Mouse (Mus musculus) thymus, adult 2 months (tissue): Measurements from ENCODE around the gene Sipa1l1. TPM values are rescaled to one million over a fixed set of nuclear protein-coding genes. Genes with fewer than 3 reads are reported as not detected.

Experiments used
- DNase-seq: peaks from one replicate; pipeline ENCODE4 v3.0.0; 2021
- H3K27ac ChIP-seq: fragments of 200-500 bp; 2 replicates; pipeline ENCODE4 v1.5.1; 2012; ENCODE audit warnings: low read length, control low read depth; ENCODE audit not compliant: control insufficient read depth, insufficient read depth
- H3K27me3 ChIP-seq: fragments of 200-500 bp; 2 replicates; pipeline ENCODE4 v1.6.1; 2012; ENCODE audit warnings: mild to moderate bottlenecking, low read length, moderate library complexity, mixed read lengths; ENCODE audit not compliant: control insufficient read depth, insufficient read depth
- H3K36me3 ChIP-seq: fragments of 200-500 bp; 2 replicates; pipeline ENCODE4 v1.6.1; 2012; ENCODE audit warnings: mild to moderate bottlenecking, low read length, moderate library complexity; ENCODE audit not compliant: control insufficient read depth, insufficient read depth
- H3K4me1 ChIP-seq: fragments of 200-500 bp; replicated peaks from 2 replicates; pipeline ENCODE4 v1.6.1; 2012; ENCODE audit warnings: low read length; ENCODE audit not compliant: control insufficient read depth, insufficient read depth
- H3K4me3 ChIP-seq: fragments of 200-500 bp; 2 replicates; pipeline ENCODE4 v1.5.1; 2012; ENCODE audit warnings: mild to moderate bottlenecking, low read length, control low read depth, moderate library complexity; ENCODE audit not compliant: control insufficient read depth, insufficient read depth
- CTCF ChIP-seq: fragments of 200-500 bp; IDR thresholded peaks from 2 replicates; pipeline ENCODE4 v1.5.1; 2012; ENCODE audit warnings: mild to moderate bottlenecking, control low read depth, low read length, moderate library complexity, borderline replicate concordance; ENCODE audit not compliant: control insufficient read depth, poor library complexity, insufficient read depth; ENCODE audit errors: extremely low read depth
- POLR2A ChIP-seq: fragments of 200-500 bp; IDR thresholded peaks from 2 replicates; pipeline ENCODE4 v1.6.1; 2012; ENCODE audit warnings: mild to moderate bottlenecking, low read length, control low read depth, moderate library complexity; ENCODE audit not compliant: control insufficient read depth, poor library complexity, insufficient read depth; ENCODE audit errors: extremely low read depth
- WGBS: fragments of 180-500 bp; shearing (Covaris S2); methylation state at CpG from one replicate; pipeline ENCODE4 v1.1.7; 2018; 5-methylcytosine and 5-hydroxymethylcytosine counted together
- polyA plus RNA-seq: library from polyadenylated mRNA; depleted of rRNA; stranded (reverse); fragments of >200 nt; gene quantifications from 2 replicates; pipeline ENCODE4 v1.2.3, GENCODE M21; 2012

The Sipa1l1 gene
- polyA plus RNA-seq, 1 experiment = 43.7 TPM

DNA sequence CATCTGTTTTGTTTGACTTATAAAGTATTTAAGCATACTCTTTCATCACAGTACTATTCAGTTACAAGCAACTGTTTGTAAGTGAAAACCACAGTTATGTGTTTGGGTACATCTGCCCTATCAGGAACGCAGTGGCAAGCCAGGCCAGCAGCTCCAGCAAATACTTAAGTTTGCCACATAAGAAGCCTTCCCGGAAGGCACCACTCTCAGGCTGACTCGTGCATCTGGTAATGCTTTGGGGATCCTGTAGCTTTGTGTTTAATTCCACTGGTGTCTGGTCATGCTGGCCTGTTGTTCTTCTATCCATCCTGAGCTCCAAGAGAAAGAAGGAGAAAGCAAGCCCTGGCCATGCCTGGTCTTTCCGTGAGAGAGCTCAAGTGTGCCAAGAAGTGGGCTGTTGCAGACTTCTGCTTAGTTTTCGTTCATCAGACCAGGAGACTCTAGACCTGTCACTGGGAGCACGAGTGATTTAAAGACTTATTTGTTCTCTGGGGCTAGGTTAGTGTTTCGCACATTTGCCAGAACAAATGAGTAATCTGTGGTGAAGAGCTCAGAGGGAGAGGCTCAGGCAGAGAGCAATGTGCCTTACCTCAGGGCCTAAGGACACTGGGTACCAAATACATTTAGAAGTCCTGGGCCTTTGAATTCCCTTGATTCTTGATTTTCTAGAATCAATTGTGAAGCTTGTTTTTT is 153.8 kb downstream of the Sipa1l1 start:
- TF ChIP-seq CTCF (no peak), POLR2A (no peak)
- no peaks in the 10 kb centered on the region for H3K27me3 ChIP-seq
- 39% methylated on average over 7 of the region's 7 CpGs for WGBS
- H3K36me3 ChIP-seq = no peaks in the 10 kb centered on the region
- no peak overlapping the region for H3K4me3 ChIP-seq
- peaks cover 21% of the 10 kb centered on the region for H3K4me1 ChIP-seq
- no peak overlapping the region for H3K27ac ChIP-seq
- no peak for DNase-seq

GRCm38 (mm10) chr12:82324621-82325020 is 155.5 kb downstream of the Sipa1l1 start:
- TF ChIP-seq CTCF (no peak), POLR2A (no peak)
- H3K27me3 ChIP-seq = no peaks in the 10 kb centered on the region
- DNase-seq = no peak
- H3K4me1 ChIP-seq = peaks cover 21% of the 10 kb centered on the region
- WGBS = 97% methylated on average over 5 of the region's 5 CpGs
- no peak overlapping the region for H3K27ac ChIP-seq
- no peaks in the 10 kb centered on the region for H3K36me3 ChIP-seq
- no peak overlapping the region for H3K4me3 ChIP-seq

- WGBS = 92% methylated on average over 3 of the region's 3 CpGs
- DNase-seq = no peak
Measured at GRCm38 (mm10) chr12:82325502-82325901, 156.4 kb downstream of the Sipa1l1 start.

GRCm38 (mm10) chr12:82326438-82326837 is 157.3 kb downstream of the Sipa1l1 start:
- peaks cover 18% of the 10 kb centered on the region for H3K4me1 ChIP-seq
- TF ChIP-seq CTCF = no peak
- TF ChIP-seq POLR2A = no peak
- H3K27ac ChIP-seq = no peak overlapping the region
- H3K36me3 ChIP-seq = no peaks in the 10 kb centered on the region
- DNase-seq = no peak
- 39% methylated on average over 8 of the region's 8 CpGs for WGBS
- H3K27me3 ChIP-seq = no peaks in the 10 kb centered on the region
- H3K4me3 ChIP-seq = no peak overlapping the region

More at GRCm38 (mm10) chr12:82325502-82325901, 156.4 kb downstream of the Sipa1l1 start:
- H3K4me1 ChIP-seq = peaks cover 21% of the 10 kb centered on the region
- no peaks in the 10 kb centered on the region for H3K36me3 ChIP-seq
- H3K27ac ChIP-seq = no peak overlapping the region
- no peak overlapping the region for H3K4me3 ChIP-seq
- H3K27me3 ChIP-seq = no peaks in the 10 kb centered on the region
- TF ChIP-seq POLR2A = no peak
- TF ChIP-seq CTCF = no peak

DNA sequence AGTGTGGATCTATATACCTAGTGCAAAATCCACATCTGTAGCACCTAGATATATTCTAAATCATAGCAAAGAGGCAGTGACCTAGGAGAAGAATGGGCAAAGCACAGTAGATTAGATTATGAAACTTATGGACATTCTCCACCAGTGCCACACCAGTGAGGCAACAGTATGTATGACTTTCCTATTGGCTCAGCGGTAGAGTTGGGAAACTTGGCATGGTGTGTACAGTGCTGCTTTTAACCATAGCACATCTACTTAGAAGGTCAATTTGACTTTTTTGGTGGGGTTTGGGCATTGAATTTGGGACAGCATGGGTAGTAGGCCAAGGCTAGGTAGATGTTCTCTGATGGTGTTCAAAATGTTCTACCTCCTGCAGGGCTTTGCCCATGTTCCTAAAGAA is 159.0 kb downstream of the Sipa1l1 start:
- WGBS = 98% methylated on average over 1 of the region's 1 CpGs
- Histone ChIP-seq H3K36me3 (no peaks in the 10 kb centered on the region), H3K27me3 (no peaks in the 10 kb centered on the region), H3K4me3 (no peak overlapping the region), H3K27ac (no peak overlapping the region), H3K4me1 (peaks cover 8% of the 10 kb centered on the region)
- DNase-seq = no peak
- TF ChIP-seq CTCF (no peak), POLR2A (no peak)

- H3K27ac ChIP-seq = no peak overlapping the region
- DNase-seq = no peak
- TF ChIP-seq POLR2A = no peak
- no peak for TF ChIP-seq CTCF
- no peaks in the 10 kb centered on the region for H3K36me3 ChIP-seq
- 96% methylated on average over 12 of the region's 12 CpGs for WGBS
- no peaks in the 10 kb centered on the region for H3K27me3 ChIP-seq
- H3K4me1 ChIP-seq = peaks cover 5% of the 10 kb centered on the region; the same call in 1 of the 2 replicates
- no peak overlapping the region for H3K4me3 ChIP-seq
Measured at GRCm38 (mm10) chr12:82332836-82333614, 163.9 kb downstream of the Sipa1l1 start.
